Mouse (Mus musculus) liver, embryonic 14.5 days (tissue): ENCODE measurements around the gene Zfp13.

Experiments used
- CTCF ChIP-seq: IDR thresholded peaks from 2 replicates; pipeline ENCODE4 v1.5.1; 2016; ENCODE audit warnings: antibody characterized with exemption, low read depth, control low read depth
- EP300 ChIP-seq: IDR thresholded peaks from 2 replicates; pipeline ENCODE4 v1.6.1; 2016; ENCODE audit warnings: antibody characterized with exemption, low read depth

- TF ChIP-seq CTCF: no peak
- no peak for TF ChIP-seq EP300
Observed at GRCm38 (mm10) chr17:23553634-23554120, 45.6 kb downstream of the Zfp13 start.
